18 mouse cellular contexts compared by ENCODE assay signal in genomic region chr3:38466139-38466538, GRCm38 (mm10). TPM values are rescaled to one million over a fixed set of nuclear protein-coding genes. Genes with fewer than 3 reads are reported as not detected.
DNase-seq lines count a peak whose midpoint lies in the region; ATAC-seq and TF ChIP-seq lines count a peak whose summit lies in the region.
"Had no signal": no experiment of that assay in that cellular context is flagged by ENCODE, and none has a peak within 500 bp of the region (broad histone marks: within the 10 kb centered on the region; RNA-seq: fewer than 3 reads in every experiment).

No protein-coding gene starts in this region.

- no peak for DNase-seq in limb, embryonic 14.5 days (ENCODE audit: low spot score)
- no peak for DNase-seq in limb, embryonic 10.5 days (ENCODE audit: low spot score)
- DNase-seq in heart, postnatal 4 days: no peak
- DNase-seq: adrenal gland, adult 8-10 months; adrenal gland, postnatal 14 days; adrenal gland, postnatal 36 days; cerebellum, adult 11-12 months; cerebellum, adult 2 months; cerebellum, adult 9-10 months; cerebellum, postnatal 10 days; cerebellum, postnatal 25 days; forebrain, postnatal 0 days had no signal

- peaks cover 23% of the 10 kb centered on the region for H3K36me3 ChIP-seq in limb, embryonic 14.5 days (ENCODE audit: control insufficient read depth, insufficient read depth, low read length)
- H3K36me3 ChIP-seq in limb, embryonic 10.5 days: peaks cover 47% of the 10 kb centered on the region
- no peaks in the 10 kb centered on the region; the same call in 1 of the 2 replicates for H3K36me3 ChIP-seq in stomach, embryonic 16.5 days (ENCODE audit: control insufficient read depth, insufficient read depth, low read length)

- TF ChIP-seq POLR2A in limb, embryonic 14.5 days (IDR thresholded peaks at IDR 0.05; ENCODE audit: borderline replicate concordance, extremely low read depth, insufficient read depth, insufficient read length): no peak

- peaks cover 3% of the 10 kb centered on the region; the same call in 1 of the 2 replicates for H3K4me1 ChIP-seq in limb, embryonic 14.5 days (ENCODE audit: control insufficient read depth, insufficient read depth, low read length)
- peaks cover 3% of the 10 kb centered on the region; the same call in 1 of the 2 replicates for H3K4me1 ChIP-seq in limb, embryonic 10.5 days
- no peaks in the 10 kb centered on the region for H3K4me1 ChIP-seq in stomach, embryonic 16.5 days (ENCODE audit: control insufficient read depth, insufficient read depth, low read length)
- H3K4me1 ChIP-seq: embryonic facial prominence, embryonic 12.5 days; forebrain, embryonic 15.5 days had no signal

- no peaks in the 10 kb centered on the region for H3K27me3 ChIP-seq in limb, embryonic 14.5 days (ENCODE audit: control insufficient read depth, insufficient read depth, low read length)
- H3K27me3 ChIP-seq in limb, embryonic 10.5 days (ENCODE audit: low read depth, poor library complexity, severe bottlenecking): no peaks in the 10 kb centered on the region
- H3K27me3 ChIP-seq in stomach, embryonic 16.5 days (ENCODE audit: control insufficient read depth, insufficient read depth, low read length): no peaks in the 10 kb centered on the region
- H3K27me3 ChIP-seq: embryonic facial prominence, embryonic 12.5 days; forebrain, embryonic 13.5 days; forebrain, embryonic 15.5 days had no signal

- WGBS in limb, embryonic 14.5 days: 91% methylated on average over 5 of the region's 5 CpGs
- 93% methylated on average over 5 of the region's 5 CpGs for WGBS in limb, embryonic 10.5 days
- WGBS in stomach, embryonic 16.5 days: 89% methylated on average over 5 of the region's 5 CpGs

- no peak overlapping the region for H3K9ac ChIP-seq in limb, embryonic 14.5 days (ENCODE audit: low read depth, low read length, severe bottlenecking)
- H3K9ac ChIP-seq in stomach, embryonic 16.5 days (ENCODE audit: low read length): no peak overlapping the region
- H3K9ac ChIP-seq: embryonic facial prominence, embryonic 12.5 days; forebrain, embryonic 13.5 days; forebrain, embryonic 15.5 days; forebrain, postnatal 0 days had no signal

- ATAC-seq in limb, embryonic 14.5 days (ENCODE audit: low FRiP score, low read depth): no peak
- ATAC-seq in stomach, embryonic 16.5 days (ENCODE audit: insufficient read depth, low FRiP score): peak; percentile 54; the same call in 1 of the 2 replicates
- no peak for ATAC-seq in activated CD4-positive, CD25-positive, alpha-beta regulatory T cell, adult 4 months
- ATAC-seq: forebrain, embryonic 13.5 days; forebrain, embryonic 15.5 days had no signal

- no peaks in the 10 kb centered on the region for H3K9me3 ChIP-seq in limb, embryonic 14.5 days (ENCODE audit: control insufficient read depth, low read length)
- H3K9me3 ChIP-seq in limb, embryonic 10.5 days (replicated peaks): no peaks in the 10 kb centered on the region
- no peaks in the 10 kb centered on the region for H3K9me3 ChIP-seq in stomach, embryonic 16.5 days (replicated peaks; ENCODE audit: control insufficient read depth, low read length)
- H3K9me3 ChIP-seq: embryonic facial prominence, embryonic 10.5 days; embryonic facial prominence, embryonic 12.5 days; forebrain, embryonic 13.5 days; forebrain, embryonic 15.5 days had no signal

- H3K27ac ChIP-seq in limb, embryonic 14.5 days (replicated peaks; ENCODE audit: low read depth, low read length): 0 out of 2 replicates have a peak overlapping the region, but pooled peaks have one; percentile 5
- no peak overlapping the region for H3K27ac ChIP-seq in limb, embryonic 10.5 days
- H3K27ac ChIP-seq in stomach, embryonic 16.5 days (ENCODE audit: low read length): no peak overlapping the region
- H3K27ac ChIP-seq: embryonic facial prominence, embryonic 10.5 days; embryonic facial prominence, embryonic 12.5 days; forebrain, embryonic 13.5 days; forebrain, embryonic 15.5 days had no signal

- H3K4me2 ChIP-seq in limb, embryonic 14.5 days (replicated peaks; ENCODE audit: low read depth, low read length, severe bottlenecking): no peak overlapping the region
- H3K4me2 ChIP-seq in stomach, embryonic 16.5 days (ENCODE audit: low read depth, low read length): no peak overlapping the region
- H3K4me2 ChIP-seq: embryonic facial prominence, embryonic 12.5 days; forebrain, embryonic 13.5 days; forebrain, embryonic 15.5 days had no signal

- H3K4me3 ChIP-seq in limb, embryonic 14.5 days (replicated peaks; ENCODE audit: low read length): no peak overlapping the region
- no peak overlapping the region for H3K4me3 ChIP-seq in limb, embryonic 10.5 days
- no peak overlapping the region for H3K4me3 ChIP-seq in stomach, embryonic 16.5 days (replicated peaks; ENCODE audit: low read length)
- H3K4me3 ChIP-seq: embryonic facial prominence, embryonic 10.5 days; embryonic facial prominence, embryonic 12.5 days; forebrain, embryonic 13.5 days; forebrain, embryonic 15.5 days had no signal

RNA-seq across cellular contexts. Expression of gene Ankrd50, which starts 18.5 kb away (rescaled TPM):
- 45.2 and 46.5 TPM in 2 replicates for polyA plus RNA-seq in limb, embryonic 14.5 days (2012; rRNA removed)
- 29.4 and 31.3 TPM in 2 replicates for polyA plus RNA-seq in limb, embryonic 14.5 days (2014; fragmentation: Nextera tagmentation; extraction: Ambion mirVana)
- 16.7 and 17.9 TPM in 2 replicates for polyA plus RNA-seq in limb, embryonic 10.5 days (2016; fragmentation: Nextera tagmentation; extraction: Ambion mirVana)
- 21.0 and 21.3 TPM in 2 replicates for polyA plus RNA-seq in stomach, embryonic 16.5 days (2015; fragmentation: Nextera tagmentation; extraction: Ambion mirVana)
- total RNA-seq in heart, postnatal 4 days (2021): 10 to 100 TPM; 69.0 to 72.1 TPM
- polyA plus RNA-seq in activated CD4-positive, CD25-positive, alpha-beta regulatory T cell, adult 4 months (2017; shearing (Covaris generic)): 1 to 10 TPM; 6.4 to 7.2 TPM
